Mouse (Mus musculus) cortical plate, adult 2 months (tissue): ENCODE measurements around the gene Tst.

Experiments used
- CTCF ChIP-seq: fragments of 200-500 bp; IDR thresholded peaks from 2 replicates; pipeline ENCODE4 v1.5.1; 2011; ENCODE audit warnings: mild to moderate bottlenecking, control low read depth, low read length; ENCODE audit not compliant: insufficient read depth; ENCODE audit errors: extremely low read depth
- POLR2A ChIP-seq: fragments of 200-500 bp; IDR thresholded peaks from 2 replicates; pipeline ENCODE4 v1.6.1; 2011; ENCODE audit warnings: mild to moderate bottlenecking, low read length, control low read depth; ENCODE audit not compliant: insufficient read depth; ENCODE audit errors: extremely low read depth

DNA sequence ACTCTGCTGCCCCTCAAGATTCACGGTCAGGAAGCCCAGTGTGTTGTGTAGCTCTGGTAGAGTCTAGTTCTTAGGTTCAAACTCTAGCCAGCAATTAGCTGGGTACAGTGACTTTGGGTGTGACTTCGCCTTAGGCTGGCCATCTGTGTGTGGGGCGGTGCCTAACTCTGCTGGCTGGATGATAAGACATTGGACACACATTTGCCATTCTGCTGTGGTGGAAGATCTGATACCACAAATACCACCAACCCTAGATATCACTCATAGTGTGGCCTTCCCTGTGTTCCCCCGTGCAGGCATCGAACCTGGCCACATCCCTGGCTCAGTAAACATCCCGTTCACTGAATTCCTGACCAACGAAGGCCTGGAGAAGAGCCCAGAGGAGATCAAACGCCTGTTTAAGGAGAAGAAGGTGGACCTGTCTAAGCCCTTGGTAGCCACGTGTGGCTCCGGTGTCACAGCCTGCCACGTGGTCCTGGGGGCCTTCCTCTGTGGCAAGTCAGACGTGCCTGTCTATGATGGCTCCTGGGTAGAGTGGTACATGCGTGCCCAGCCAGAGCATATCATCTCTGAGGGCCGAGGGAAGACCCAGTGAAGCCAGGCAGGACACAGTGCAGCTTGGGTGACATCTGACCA is 7.5 kb upstream of the Tst start:
- no peak for TF ChIP-seq POLR2A
- TF ChIP-seq CTCF, result no peak
